ENCODE assay signal across 8 mouse cellular contexts in genomic region chr2:28840222-28840951, GRCm38 (mm10). TPM values are rescaled to one million over a fixed set of nuclear protein-coding genes. Genes with fewer than 3 reads are reported as not detected.
DNase-seq lines count a peak whose midpoint lies in the region; ATAC-seq lines count a peak whose summit lies in the region.

Gene Gtf3c4, minus strand, starts transcription at chr2:28840360.
Gene Ddx31, plus strand, starts transcription at chr2:28840406.

- H3K4me1 ChIP-seq in hindbrain, embryonic 11.5 days (replicated peaks; ENCODE audit: control insufficient read depth, insufficient read depth, low read length): peaks cover 3% of the 10 kb centered on the region

- peak within 1 kb of the TSS; percentile 95 for H3K9ac ChIP-seq in hindbrain, embryonic 11.5 days (ENCODE audit: low read depth, low read length)

- no peaks in the 10 kb centered on the region for H3K9me3 ChIP-seq in hindbrain, embryonic 11.5 days (ENCODE audit: control insufficient read depth, low read length)

- peak; percentile 94 for DNase-seq in Muller cell, postnatal 12 days (ENCODE audit: inconsistent ontology term)
- peak; percentile 93 for DNase-seq in cerebellum, adult 9-11 months
- DNase-seq in frontal cortex, adult 2 months (ENCODE audit: extremely low spot score in 1 of 2, low spot score in 1 of 2): peak; percentile 80 to 95
- DNase-seq in hindbrain, embryonic 11.5 days (ENCODE audit: low spot score): peak; percentile 97
- DNase-seq in layer of hippocampus, postnatal 10 days (ENCODE audit: low spot score in 2 of 2): peak; percentile 97
- DNase-seq in lung, postnatal 10 days: peak; percentile 95
- DNase-seq in ovary, postnatal 36 days (ENCODE audit: low spot score): peak; percentile 95
- DNase-seq in thymus, postnatal 25 days: peak; percentile 95

- peak within 1 kb of the TSS; percentile 98 for H3K4me3 ChIP-seq in hindbrain, embryonic 11.5 days (ENCODE audit: low read depth, low read length)

- no peaks in the 10 kb centered on the region for H3K36me3 ChIP-seq in hindbrain, embryonic 11.5 days (ENCODE audit: control insufficient read depth, insufficient read depth, low read length)

- ATAC-seq in hindbrain, embryonic 11.5 days (ENCODE audit: low FRiP score): peak; percentile 96

- peak within 1 kb of the TSS; percentile 82 for H3K27ac ChIP-seq in hindbrain, embryonic 11.5 days (ENCODE audit: low read depth, low read length)

- H3K4me2 ChIP-seq in hindbrain, embryonic 11.5 days (replicated peaks; ENCODE audit: low read depth, low read length): peak within 1 kb of the TSS; percentile 83

- under 1% methylated on average over 63 of the region's 63 CpGs for WGBS in hindbrain, embryonic 11.5 days

- no peaks in the 10 kb centered on the region for H3K27me3 ChIP-seq in hindbrain, embryonic 11.5 days (ENCODE audit: control insufficient read depth, insufficient read depth, low read length)

RNA-seq across cellular contexts. Expression of gene Gtf3c4, which starts in this region (rescaled TPM):
- 12.9 and 14.0 TPM in 2 replicates for polyA plus RNA-seq in frontal cortex, adult 2 months (2012; rRNA removed)
- 29.5 and 33.3 TPM in 2 replicates for polyA plus RNA-seq in hindbrain, embryonic 11.5 days (2014; fragmentation: Nextera tagmentation; extraction: Ambion mirVana)
- total RNA-seq in layer of hippocampus, postnatal 10 days (2021): 10 to 100 TPM; 40.3 to 46.9 TPM

RNA-seq across cellular contexts. Expression of gene Ddx31, which starts in this region (rescaled TPM):
- polyA plus RNA-seq in frontal cortex, adult 2 months (2012; rRNA removed): 6.6 and 7.6 TPM in 2 replicates
- polyA plus RNA-seq in hindbrain, embryonic 11.5 days (2014; fragmentation: Nextera tagmentation; extraction: Ambion mirVana): 18.5 and 19.8 TPM in 2 replicates
- total RNA-seq in layer of hippocampus, postnatal 10 days (2021): 1 to 10 TPM; 9.1 TPM

Comparison
In these comparisons a context has a peak if more than half of its experiments do, and no peak if none do; other contexts are left out.
1. Peak in every context shown above with its lines: DNase-seq, ATAC-seq, H3K4me3 ChIP-seq and H3K27ac ChIP-seq.